8 mouse cellular contexts compared by ENCODE assay signal in the genomic region with DNA sequence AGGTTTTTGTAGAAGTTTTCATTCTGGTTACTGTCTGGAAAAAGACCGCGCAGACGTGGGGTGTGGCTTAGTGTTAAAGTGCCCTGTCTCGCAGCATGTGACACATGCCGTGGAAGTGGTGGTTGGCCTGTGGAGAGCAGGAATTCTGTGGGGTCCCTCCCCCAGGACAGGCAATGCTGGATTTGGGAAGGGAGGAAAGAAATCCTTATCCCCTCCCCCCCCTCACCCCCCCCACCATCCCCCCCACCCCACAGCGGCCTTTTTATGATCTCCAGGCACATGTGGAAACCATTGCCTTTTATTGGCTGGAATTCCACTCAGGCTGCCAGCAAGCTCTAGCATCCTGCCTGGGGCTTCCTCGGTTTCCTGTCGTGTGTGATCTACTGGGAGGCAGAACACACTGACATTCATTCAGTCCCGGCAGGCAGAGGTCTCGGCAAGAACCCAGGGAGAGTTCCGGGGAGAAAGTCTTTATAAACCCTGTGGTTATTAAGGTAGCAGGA. TPM values are rescaled to one million over a fixed set of nuclear protein-coding genes. Genes with fewer than 3 reads are reported as not detected.
A peak's percentile ranks its signal among the peaks of the same experiment; 100 is the strongest.
DNase-seq lines count a peak whose midpoint lies in the region; ATAC-seq and TF ChIP-seq lines count a peak whose summit lies in the region.

No protein-coding gene starts in this region.

- H3K4me1 ChIP-seq in kidney, adult 2 months (ENCODE audit: control insufficient read depth, insufficient read depth, low read length): peaks cover 15% of the 10 kb centered on the region
- peaks cover 25% of the 10 kb centered on the region for H3K4me1 ChIP-seq in forebrain, embryonic 12.5 days
- no peaks in the 10 kb centered on the region for H3K4me1 ChIP-seq in hindbrain, embryonic 11.5 days (replicated peaks; ENCODE audit: control insufficient read depth, insufficient read depth, low read length)

- ATAC-seq in forebrain, embryonic 12.5 days (ENCODE audit: low FRiP score): no peak
- no peak for ATAC-seq in hindbrain, embryonic 11.5 days (ENCODE audit: low FRiP score)

- no peak for TF ChIP-seq CTCF in kidney, adult 2 months (conservative IDR thresholded peaks at IDR 0.05; ENCODE audit: insufficient read depth, insufficient read length, low read depth, low read length)

- no peaks in the 10 kb centered on the region for H3K27me3 ChIP-seq in kidney, adult 2 months (replicated peaks; ENCODE audit: control insufficient read depth, insufficient read depth, low read length)
- H3K27me3 ChIP-seq in forebrain, embryonic 12.5 days: no peaks in the 10 kb centered on the region; the same call in 1 of the 2 replicates
- H3K27me3 ChIP-seq in hindbrain, embryonic 11.5 days (ENCODE audit: control insufficient read depth, insufficient read depth, low read length): no peaks in the 10 kb centered on the region

- no peak overlapping the region for H3K9ac ChIP-seq in forebrain, embryonic 12.5 days
- no peak overlapping the region for H3K9ac ChIP-seq in hindbrain, embryonic 11.5 days (ENCODE audit: low read depth, low read length)

- intact Hi-C loops in left cerebral cortex, postnatal 36 days (cut with DNase I): no loop called here

- no peaks in the 10 kb centered on the region for H3K36me3 ChIP-seq in kidney, adult 2 months (ENCODE audit: control insufficient read depth, insufficient read depth, low read length)
- no peaks in the 10 kb centered on the region for H3K36me3 ChIP-seq in forebrain, embryonic 12.5 days (replicated peaks)
- no peaks in the 10 kb centered on the region for H3K36me3 ChIP-seq in hindbrain, embryonic 11.5 days (ENCODE audit: control insufficient read depth, insufficient read depth, low read length)

- no peak overlapping the region for H3K27ac ChIP-seq in kidney, adult 2 months (ENCODE audit: insufficient read depth, low read depth, low read length)
- peak overlapping the region; percentile 60; the same call in 1 of the 2 replicates for H3K27ac ChIP-seq in forebrain, embryonic 12.5 days
- H3K27ac ChIP-seq in hindbrain, embryonic 11.5 days (ENCODE audit: low read depth, low read length): peak overlapping the region; percentile 25; the same call in 1 of the 2 replicates

- peak; percentile 32 for DNase-seq in kidney, adult 2 months
- DNase-seq in kidney, adult 8-10 months: no peak
- DNase-seq in hindbrain, embryonic 11.5 days (ENCODE audit: low spot score): no peak
- peak; percentile 13 for DNase-seq in lung, postnatal 14 days
- DNase-seq in adrenal gland, adult (ENCODE audit: inconsistent age in 2 of 2, low spot score in 1 of 2): no peak
- no peak for DNase-seq in left cerebral cortex, postnatal 36 days (ENCODE audit: low spot score in 2 of 2)
- DNase-seq in MN1 (ENCODE audit: low spot score): no peak

- H3K9me3 ChIP-seq in forebrain, embryonic 12.5 days: no peaks in the 10 kb centered on the region
- no peaks in the 10 kb centered on the region for H3K9me3 ChIP-seq in hindbrain, embryonic 11.5 days (ENCODE audit: control insufficient read depth, low read length)

- 23% methylated on average over 11 of the region's 11 CpGs for WGBS in kidney, adult 2 months
- 62% methylated on average over 11 of the region's 11 CpGs for WGBS in forebrain, embryonic 12.5 days
- WGBS in hindbrain, embryonic 11.5 days: 62% methylated on average over 10 of the region's 11 CpGs

- no peak overlapping the region for H3K4me2 ChIP-seq in forebrain, embryonic 12.5 days
- H3K4me2 ChIP-seq in hindbrain, embryonic 11.5 days (replicated peaks; ENCODE audit: low read depth, low read length): no peak overlapping the region

- no peak for TF ChIP-seq POLR2A in kidney, adult 2 months (IDR thresholded peaks at IDR 0.05; ENCODE audit: low read depth, low read length)

- H3K4me3 ChIP-seq in kidney, adult 2 months (ENCODE audit: insufficient read depth, low read depth, low read length): no peak overlapping the region
- no peak overlapping the region for H3K4me3 ChIP-seq in forebrain, embryonic 12.5 days (replicated peaks)
- no peak overlapping the region for H3K4me3 ChIP-seq in hindbrain, embryonic 11.5 days (ENCODE audit: low read depth, low read length)

RNA-seq across cellular contexts. Expression of gene Faap20, which starts 33.5 kb away (rescaled TPM):
- polyA plus RNA-seq in kidney, adult 2 months (2012; rRNA removed): 68.9 and 75.5 TPM in 2 replicates
- 96.4 and 96.9 TPM in 2 replicates for polyA plus RNA-seq in forebrain, embryonic 12.5 days (2016; fragmentation: Nextera tagmentation; extraction: Ambion mirVana)
- 99.0 and 99.3 TPM in 2 replicates for polyA plus RNA-seq in hindbrain, embryonic 11.5 days (2014; fragmentation: Nextera tagmentation; extraction: Ambion mirVana)
- 10 to 100 TPM; 26.0 to 28.0 TPM for total RNA-seq in left cerebral cortex, postnatal 36 days (2021)

Comparison
In these comparisons a context has a peak if more than half of its experiments do, and no peak if none do; other contexts are left out.
1. DNase-seq: peak in kidney, adult 2 months (single experiment) and lung, postnatal 14 days (single experiment); none in kidney, adult 8-10 months (0 of 2), hindbrain, embryonic 11.5 days (single experiment), adrenal gland, adult (0 of 2), left cerebral cortex, postnatal 36 days (0 of 2) and MN1 (single experiment).